Comparison of ENCODE assay signal across 16 mouse cellular contexts in genomic region chr4:137234444-137234843, GRCm38 (mm10). TPM values are rescaled to one million over a fixed set of nuclear protein-coding genes. Genes with fewer than 3 reads are reported as not detected.
DNase-seq lines count a peak whose midpoint lies in the region; ATAC-seq and TF ChIP-seq lines count a peak whose summit lies in the region.
"Had no signal": no experiment of that assay in that cellular context is flagged by ENCODE, and none has a peak within 500 bp of the region (broad histone marks: within the 10 kb centered on the region; RNA-seq: fewer than 3 reads in every experiment).

No protein-coding gene starts in this region.

- no peak overlapping the region for H3K4me2 ChIP-seq in embryonic facial prominence, embryonic 11.5 days (ENCODE audit: low read depth, low read length)
- no peak overlapping the region for H3K4me2 ChIP-seq in kidney, embryonic 16.5 days (replicated peaks; ENCODE audit: low read depth, low read length)
- H3K4me2 ChIP-seq: embryonic facial prominence, embryonic 15.5 days; forebrain, embryonic 13.5 days; neural tube, embryonic 13.5 days had no signal

- TF ChIP-seq CTCF in kidney, adult 2 months (conservative IDR thresholded peaks at IDR 0.05; ENCODE audit: insufficient read depth, insufficient read length, low read depth, low read length): no peak

- no peak overlapping the region for H3K4me3 ChIP-seq in embryonic facial prominence, embryonic 11.5 days (ENCODE audit: low read depth, low read length)
- H3K4me3 ChIP-seq in embryonic facial prominence, embryonic 10.5 days: no peak overlapping the region
- H3K4me3 ChIP-seq in kidney, adult 2 months (ENCODE audit: insufficient read depth, low read depth, low read length): no peak overlapping the region
- H3K4me3 ChIP-seq in kidney, embryonic 16.5 days (ENCODE audit: low read length): no peak overlapping the region
- H3K4me3 ChIP-seq: embryonic facial prominence, embryonic 15.5 days; forebrain, embryonic 13.5 days; layer of hippocampus, adult 2 months; neural tube, embryonic 13.5 days had no signal

- no peaks in the 10 kb centered on the region for H3K4me1 ChIP-seq in embryonic facial prominence, embryonic 11.5 days (ENCODE audit: control insufficient read depth, insufficient read depth, low read length)
- H3K4me1 ChIP-seq in embryonic facial prominence, embryonic 10.5 days: no peaks in the 10 kb centered on the region; the same call in 1 of the 2 replicates
- peaks cover 4% of the 10 kb centered on the region; the same call in 1 of the 2 replicates for H3K4me1 ChIP-seq in kidney, adult 2 months (ENCODE audit: control insufficient read depth, insufficient read depth, low read length)
- peaks cover 13% of the 10 kb centered on the region for H3K4me1 ChIP-seq in kidney, embryonic 16.5 days (ENCODE audit: insufficient read depth, low read length)
- H3K4me1 ChIP-seq: forebrain, embryonic 13.5 days had no signal

- DNase-seq in embryonic facial prominence, embryonic 11.5 days (ENCODE audit: low spot score): peak; percentile 6
- DNase-seq in embryonic facial prominence, embryonic 10.5 days (ENCODE audit: low spot score): no peak
- DNase-seq in kidney, adult 2 months: peak; percentile 39
- peak; percentile 17 for DNase-seq in ES-CJ7 (ENCODE audit: low read depth, low spot score)
- peak; percentile 25 for DNase-seq in fibroblast of lung, adult 2 months (ENCODE audit: low read depth)
- DNase-seq in layer of hippocampus, adult 9-11 months: no peak
- no peak for DNase-seq in cerebellum, adult 9-11 months
- DNase-seq: cerebellum, postnatal 10 days; liver had no signal

- H3K9ac ChIP-seq in embryonic facial prominence, embryonic 11.5 days (replicated peaks; ENCODE audit: low read length): no peak overlapping the region
- H3K9ac ChIP-seq in kidney, embryonic 16.5 days (replicated peaks; ENCODE audit: low read length): no peak overlapping the region
- H3K9ac ChIP-seq: embryonic facial prominence, embryonic 15.5 days; forebrain, embryonic 13.5 days; neural tube, embryonic 13.5 days had no signal

- no peaks in the 10 kb centered on the region for H3K9me3 ChIP-seq in embryonic facial prominence, embryonic 11.5 days (replicated peaks; ENCODE audit: control insufficient read depth, low read length)
- no peaks in the 10 kb centered on the region for H3K9me3 ChIP-seq in embryonic facial prominence, embryonic 10.5 days
- no peaks in the 10 kb centered on the region for H3K9me3 ChIP-seq in kidney, embryonic 16.5 days (ENCODE audit: low read length)
- H3K9me3 ChIP-seq: embryonic facial prominence, embryonic 15.5 days had no signal

- H3K36me3 ChIP-seq in embryonic facial prominence, embryonic 11.5 days (replicated peaks; ENCODE audit: control insufficient read depth, insufficient read depth, low read depth, low read length): no peaks in the 10 kb centered on the region
- no peaks in the 10 kb centered on the region for H3K36me3 ChIP-seq in embryonic facial prominence, embryonic 10.5 days (replicated peaks)
- H3K36me3 ChIP-seq in kidney, adult 2 months (ENCODE audit: control insufficient read depth, insufficient read depth, low read length): no peaks in the 10 kb centered on the region
- no peaks in the 10 kb centered on the region for H3K36me3 ChIP-seq in kidney, embryonic 16.5 days (ENCODE audit: insufficient read depth, low read length)
- H3K36me3 ChIP-seq: embryonic facial prominence, embryonic 15.5 days; neural tube, embryonic 13.5 days had no signal

- TF ChIP-seq POLR2A in kidney, adult 2 months (IDR thresholded peaks at IDR 0.05; ENCODE audit: low read depth, low read length): no peak

- no peak overlapping the region for H3K27ac ChIP-seq in embryonic facial prominence, embryonic 11.5 days (replicated peaks; ENCODE audit: low read depth, low read length)
- no peak overlapping the region for H3K27ac ChIP-seq in embryonic facial prominence, embryonic 10.5 days (replicated peaks)
- H3K27ac ChIP-seq in kidney, adult 2 months (ENCODE audit: insufficient read depth, low read depth, low read length): no peak overlapping the region
- no peak overlapping the region for H3K27ac ChIP-seq in kidney, embryonic 16.5 days (ENCODE audit: low read length)
- H3K27ac ChIP-seq: embryonic facial prominence, embryonic 15.5 days; forebrain, embryonic 13.5 days; layer of hippocampus, adult 2 months; macrophage; neural tube, embryonic 13.5 days had no signal

- WGBS in embryonic facial prominence, embryonic 11.5 days: 93% methylated on average over 2 of the region's 2 CpGs
- WGBS in embryonic facial prominence, embryonic 10.5 days: 84% methylated on average over 2 of the region's 2 CpGs
- WGBS in kidney, adult 2 months: 86% methylated on average over 2 of the region's 2 CpGs
- WGBS in kidney, embryonic 16.5 days: 91% methylated on average over 2 of the region's 2 CpGs

- H3K27me3 ChIP-seq in embryonic facial prominence, embryonic 11.5 days (ENCODE audit: control insufficient read depth, insufficient read depth, low read length): no peaks in the 10 kb centered on the region
- H3K27me3 ChIP-seq in embryonic facial prominence, embryonic 10.5 days (replicated peaks; ENCODE audit: low read depth, poor library complexity, severe bottlenecking): no peaks in the 10 kb centered on the region; the same call in 1 of the 2 replicates
- no peaks in the 10 kb centered on the region for H3K27me3 ChIP-seq in kidney, adult 2 months (replicated peaks; ENCODE audit: control insufficient read depth, insufficient read depth, low read length)
- H3K27me3 ChIP-seq in kidney, embryonic 16.5 days (ENCODE audit: insufficient read depth, low read length): no peaks in the 10 kb centered on the region
- H3K27me3 ChIP-seq: embryonic facial prominence, embryonic 15.5 days; forebrain, embryonic 13.5 days; neural tube, embryonic 13.5 days had no signal

- ATAC-seq in embryonic facial prominence, embryonic 11.5 days (replicated peaks; ENCODE audit: insufficient number of reproducible peaks, low FRiP score, low TSS enrichment, low read depth): no peak
- ATAC-seq in kidney, embryonic 16.5 days (ENCODE audit: low FRiP score, low TSS enrichment): no peak; the same call in 1 of the 2 replicates
- ATAC-seq: forebrain, embryonic 13.5 days; inflammation-experienced regulatory T-cells, adult 6 months had no signal

RNA-seq across cellular contexts. Expression of gene Wnt4, which starts 42.8 kb away (rescaled TPM):
- polyA plus RNA-seq in embryonic facial prominence, embryonic 11.5 days (2014; fragmentation: Nextera tagmentation; extraction: Ambion mirVana): 3.3 and 4.3 TPM in 2 replicates
- polyA plus RNA-seq in embryonic facial prominence, embryonic 10.5 days (2016; fragmentation: Nextera tagmentation; extraction: Ambion mirVana): 1.2 and 1.5 TPM in 2 replicates
- polyA plus RNA-seq in kidney, adult 2 months (2012; rRNA removed): 2.1 and 3.3 TPM in 2 replicates
- 7.9 and 10.8 TPM in 2 replicates for polyA plus RNA-seq in kidney, embryonic 16.5 days (2015; fragmentation: Nextera tagmentation; extraction: Ambion mirVana)
- polyA plus RNA-seq: macrophage had no signal

Comparison
In these comparisons a context has a peak if more than half of its experiments do, and no peak if none do; other contexts are left out.
1. DNase-seq: peak in embryonic facial prominence, embryonic 11.5 days (single experiment), kidney, adult 2 months (single experiment), ES-CJ7 (single experiment) and fibroblast of lung, adult 2 months (single experiment); none in embryonic facial prominence, embryonic 10.5 days (single experiment), layer of hippocampus, adult 9-11 months (single experiment) and cerebellum, adult 9-11 months (single experiment).